Mouse (Mus musculus): ENCODE results near the gene Tmem144. TPM values are rescaled to one million over a fixed set of nuclear protein-coding genes. Genes with fewer than 3 reads are reported as not detected.

Gene Tmem144
- polyA plus RNA-seq (2017; shearing (Covaris generic)), result 0.73 TPM

DNA sequence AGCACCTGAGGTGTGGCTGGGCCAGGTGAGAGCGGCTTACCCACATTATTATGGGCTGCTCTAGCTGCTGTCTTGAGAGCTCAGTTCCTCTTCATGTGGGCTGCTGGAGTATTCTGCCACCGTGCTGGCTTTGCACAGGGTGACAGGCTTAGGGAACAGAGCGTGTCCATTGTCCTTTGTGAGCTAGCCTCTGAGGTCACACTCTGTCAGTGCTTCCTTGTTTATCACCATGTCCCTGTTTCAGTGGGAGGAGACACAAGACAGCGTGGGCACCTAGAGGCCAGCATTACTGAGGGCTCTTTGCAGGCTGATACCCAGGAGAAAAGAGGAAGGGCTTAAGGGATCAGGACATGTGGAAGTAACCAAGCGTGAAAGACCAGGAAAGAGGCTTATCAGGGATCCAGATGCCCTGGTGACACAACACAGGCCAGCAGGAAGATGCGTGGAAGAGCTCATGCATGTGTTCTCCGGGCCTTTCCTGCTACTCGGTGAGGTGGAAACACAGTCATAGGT, at the start of gene Tmem144:
Tmem144 (minus strand) TSS at position 120 of the 513 bp plus-strand sequence.

DNA sequence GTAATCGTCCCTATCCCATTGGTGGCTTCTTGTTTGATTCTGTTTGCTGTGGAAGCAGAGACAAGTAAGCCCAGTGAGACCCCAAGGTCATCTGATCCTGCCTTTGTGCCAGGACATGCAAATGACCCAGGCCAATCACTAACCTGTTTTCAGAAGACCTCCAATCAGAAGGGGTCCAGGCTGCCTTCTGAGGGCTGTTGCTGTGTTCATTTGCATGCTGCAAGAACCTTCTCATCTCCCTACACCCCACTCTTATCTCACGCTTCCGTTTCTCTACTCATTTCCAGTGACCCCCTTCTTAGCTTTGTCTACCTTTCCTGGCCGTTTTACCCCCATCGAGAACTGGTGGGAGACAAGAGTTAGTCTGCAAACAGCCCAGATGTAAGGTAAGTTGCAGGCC, 31.7 kb upstream of the Tmem144 start, which contains the start of gene Fam198b:
Fam198b (plus strand) TSS at position 229 of the 400 bp plus-strand sequence.

Other genes starting within 250 kb of the Tmem144 start
- gene 4930579G24Rik, start 223.7 kb downstream of the Tmem144 start, polyA plus RNA-seq (2017; shearing (Covaris generic)), result 8.5 TPM
- gene Etfdh, start 223.3 kb downstream of the Tmem144 start, polyA plus RNA-seq (2017; shearing (Covaris generic)), result 50.0 TPM
- not detected for gene Rxfp1, start 114.9 kb downstream of the Tmem144 start, polyA plus RNA-seq (2017; shearing (Covaris generic))
- gene Fam198b, start 31.8 kb upstream of the Tmem144 start, polyA plus RNA-seq (2017; shearing (Covaris generic)), result 0.06 TPM